Mouse (Mus musculus) MEL (cell line): ENCODE measurements around the gene Tcf7l2. TPM values are rescaled to one million over a fixed set of nuclear protein-coding genes. Genes with fewer than 3 reads are reported as not detected.

Source experiments
- DNase-seq: peaks from one replicate; pipeline ENCODE4 v3.0.0; 2011; ENCODE audit warnings: low read depth, low spot score
- H3K27ac ChIP-seq: 2 replicates; pipeline ENCODE4 v1.5.1; 2012; ENCODE audit warnings: low read depth, mild to moderate bottlenecking, control low read depth, low read length, moderate library complexity; ENCODE audit not compliant: control insufficient read depth
- H3K27me3 ChIP-seq, 2 experiments: fragments of 150-350 bp in 1 of 2; sonication (generic) in 1 of 2; 2 replicates each; pipeline ENCODE4 v1.6.1; 2012; ENCODE audit warnings: low read length in 2 of 2, mild to moderate bottlenecking in 2 of 2, improper control_type of control experiment in 1 of 2, moderate library complexity in 1 of 2; ENCODE audit not compliant: insufficient read depth in 2 of 2, control insufficient read depth in 1 of 2
- H3K36me3 ChIP-seq, 2 experiments: 2 replicates each; pipeline ENCODE4 v1.6.1; 2012 to 2014; ENCODE audit warnings: low read length in 2 of 2, improper control_type of control experiment in 1 of 2, inconsistent platforms in 1 of 2, mild to moderate bottlenecking in 1 of 2; ENCODE audit not compliant: insufficient read depth in 2 of 2, control insufficient read depth in 1 of 2
- H3K4me1 ChIP-seq, 2 experiments: fragments of 150-350 bp in 1 of 2; sonication (generic) in 1 of 2; 2 replicates each; pipeline ENCODE4 v1.6.1; 2012; ENCODE audit warnings: low read length in 2 of 2, improper control_type of control experiment in 1 of 2, mild to moderate bottlenecking in 1 of 2; ENCODE audit not compliant: insufficient read depth in 2 of 2, control insufficient read depth in 1 of 2
- H3K4me3 ChIP-seq, 2 experiments: fragments of 150-350 bp in 1 of 2; sonication (generic) in 1 of 2; 2 replicates each; pipeline ENCODE4 v1.5.1; 2012; ENCODE audit warnings: low read depth in 2 of 2, low read length in 2 of 2, mild to moderate bottlenecking in 2 of 2, moderate library complexity in 2 of 2, control low read depth in 1 of 2, improper control_type of control experiment in 1 of 2; ENCODE audit not compliant: control insufficient read depth in 1 of 2, insufficient read depth in 1 of 2
- H3K79me2 ChIP-seq: 2 replicates; pipeline ENCODE4 v1.6.1; 2012; ENCODE audit warnings: mild to moderate bottlenecking, low read length, moderate library complexity; ENCODE audit not compliant: control insufficient read depth, poor library complexity, insufficient read depth
- H3K9ac ChIP-seq: 2 replicates; pipeline ENCODE4 v1.6.1; 2012; ENCODE audit warnings: low read depth, mild to moderate bottlenecking, control low read depth, low read length, moderate library complexity; ENCODE audit not compliant: control insufficient read depth, poor library complexity, severe bottlenecking
- H3K9me3 ChIP-seq: fragments of 150-350 bp; sonication (generic); replicated peaks from 2 replicates; pipeline ENCODE4 v1.6.1; 2012; ENCODE audit warnings: mild to moderate bottlenecking, low read length, improper control_type of control experiment, moderate library complexity; ENCODE audit not compliant: insufficient read depth
- BHLHE40 ChIP-seq: IDR thresholded peaks from 2 replicates; pipeline ENCODE4 v1.6.1; 2012; ENCODE audit warnings: low read depth, mild to moderate bottlenecking, inconsistent platforms, low read length, improper control_type of control experiment, borderline replicate concordance
- CHD2 ChIP-seq: IDR thresholded peaks from 2 replicates; pipeline ENCODE4 v1.6.1; 2011; ENCODE audit warnings: low read length, improper control_type of control experiment
- E2F4 ChIP-seq: IDR thresholded peaks from 2 replicates; pipeline ENCODE4 v1.6.1; 2011; ENCODE audit warnings: low read depth, low read length, improper control_type of control experiment, borderline replicate concordance
- ELF1 ChIP-seq: IDR thresholded peaks from 2 replicates; pipeline ENCODE4 v1.6.1; 2014; ENCODE audit warnings: low read depth, mild to moderate bottlenecking, inconsistent platforms, low read length, improper control_type of control experiment, moderate library complexity
- EP300 ChIP-seq, 2 experiments: IDR thresholded peaks; 2 replicates each; pipeline ENCODE4 v1.6.1; 2011; ENCODE audit warnings: improper control_type of control experiment in 2 of 2, low read length in 2 of 2, low read depth in 1 of 2, mild to moderate bottlenecking in 1 of 2
- ETS1 ChIP-seq: IDR thresholded peaks from 2 replicates; pipeline ENCODE4 v1.6.1; 2012; ENCODE audit warnings: low read depth, mild to moderate bottlenecking, inconsistent platforms, low read length, improper control_type of control experiment, moderate library complexity
- GABPA ChIP-seq: IDR thresholded peaks from 2 replicates; pipeline ENCODE4 v1.6.1; 2012; ENCODE audit warnings: low read depth, mild to moderate bottlenecking, inconsistent platforms, low read length, improper control_type of control experiment, moderate library complexity
- GATA1 ChIP-seq: IDR thresholded peaks from 2 replicates; pipeline ENCODE4 v1.6.1; 2011; ENCODE audit warnings: low read depth, low read length, improper control_type of control experiment
- HCFC1 ChIP-seq: IDR thresholded peaks from 2 replicates; pipeline ENCODE4 v1.6.1; 2012; ENCODE audit warnings: low read depth, mild to moderate bottlenecking, inconsistent platforms, low read length, improper control_type of control experiment, moderate library complexity
- KAT2A ChIP-seq: conservative IDR thresholded peaks from 2 replicates; pipeline ENCODE4 v1.6.1; 2012; ENCODE audit warnings: low read depth, low read length, improper control_type of control experiment, inconsistent platforms
- NELFE ChIP-seq: IDR thresholded peaks from 2 replicates; pipeline ENCODE4 v1.6.1; 2011; ENCODE audit warnings: low read depth, low read length, improper control_type of control experiment
- POLR2AphosphoS2 ChIP-seq: IDR thresholded peaks from 2 replicates; pipeline ENCODE4 v1.6.1; 2011; ENCODE audit warnings: low read length, improper control_type of control experiment
- RCOR1 ChIP-seq: IDR thresholded peaks from 2 replicates; pipeline ENCODE4 v1.6.1; 2012; ENCODE audit warnings: low read depth, mild to moderate bottlenecking, inconsistent platforms, low read length, improper control_type of control experiment
- SIN3A ChIP-seq: IDR thresholded peaks from 2 replicates; pipeline ENCODE4 v1.6.1; 2012; ENCODE audit warnings: low read length, improper control_type of control experiment, inconsistent platforms
- TCF12 ChIP-seq: IDR thresholded peaks from 2 replicates; pipeline ENCODE4 v1.6.1; 2014; ENCODE audit warnings: low read depth, mild to moderate bottlenecking, inconsistent platforms, low read length, improper control_type of control experiment, moderate library complexity
- UBTF ChIP-seq: IDR thresholded peaks from 2 replicates; pipeline ENCODE4 v1.6.1; 2012; ENCODE audit warnings: low read depth, mild to moderate bottlenecking, inconsistent platforms, low read length, improper control_type of control experiment, moderate library complexity, borderline replicate concordance; ENCODE audit not compliant: insufficient read depth
- USF2 ChIP-seq, 2 experiments: IDR thresholded peaks; 2 replicates each; pipeline ENCODE4 v1.6.1; 2011 to 2012; ENCODE audit warnings: improper control_type of control experiment in 2 of 2, low read length in 2 of 2, borderline replicate concordance in 1 of 2, inconsistent platforms in 1 of 2, low read depth in 1 of 2, mild to moderate bottlenecking in 1 of 2; ENCODE audit not compliant: insufficient read depth in 1 of 2
- ZKSCAN1 ChIP-seq: IDR thresholded peaks from 2 replicates; pipeline ENCODE4 v1.6.1; 2012; ENCODE audit warnings: low read depth, mild to moderate bottlenecking, inconsistent platforms, low read length, improper control_type of control experiment, moderate library complexity
- ZNF384 ChIP-seq: IDR thresholded peaks from 2 replicates; pipeline ENCODE4 v1.6.1; 2012; ENCODE audit warnings: low read depth, mild to moderate bottlenecking, inconsistent platforms, low read length, improper control_type of control experiment
- polyA plus RNA-seq, 2 experiments: library from polyadenylated mRNA; stranded (reverse) in 1 of 2; unstranded in 1 of 2; fragments of >175 nt in 1 of 2; fragments of >200 nt in 1 of 2; gene quantifications; 2 replicates each; pipeline versions ENCODE4 v1.2.1 to v1.2.4; 2012; ENCODE audit warnings: low replicate concordance in 2 of 2, low read depth in 1 of 2; ENCODE audit not compliant: insufficient read length in 2 of 2, insufficient read depth in 1 of 2, missing spikeins in 1 of 2
- total RNA-seq: library from RNA; depleted of rRNA; stranded (reverse); fragments of 300-350 nt; gene quantifications from 2 replicates; pipeline ENCODE4 v1.2.3, GENCODE M21; 2012

Gene Tcf7l2
- total and polyA plus RNA-seq, 3 experiments, result 0.65 to 12.8 TPM; not detected in 1

DNA sequence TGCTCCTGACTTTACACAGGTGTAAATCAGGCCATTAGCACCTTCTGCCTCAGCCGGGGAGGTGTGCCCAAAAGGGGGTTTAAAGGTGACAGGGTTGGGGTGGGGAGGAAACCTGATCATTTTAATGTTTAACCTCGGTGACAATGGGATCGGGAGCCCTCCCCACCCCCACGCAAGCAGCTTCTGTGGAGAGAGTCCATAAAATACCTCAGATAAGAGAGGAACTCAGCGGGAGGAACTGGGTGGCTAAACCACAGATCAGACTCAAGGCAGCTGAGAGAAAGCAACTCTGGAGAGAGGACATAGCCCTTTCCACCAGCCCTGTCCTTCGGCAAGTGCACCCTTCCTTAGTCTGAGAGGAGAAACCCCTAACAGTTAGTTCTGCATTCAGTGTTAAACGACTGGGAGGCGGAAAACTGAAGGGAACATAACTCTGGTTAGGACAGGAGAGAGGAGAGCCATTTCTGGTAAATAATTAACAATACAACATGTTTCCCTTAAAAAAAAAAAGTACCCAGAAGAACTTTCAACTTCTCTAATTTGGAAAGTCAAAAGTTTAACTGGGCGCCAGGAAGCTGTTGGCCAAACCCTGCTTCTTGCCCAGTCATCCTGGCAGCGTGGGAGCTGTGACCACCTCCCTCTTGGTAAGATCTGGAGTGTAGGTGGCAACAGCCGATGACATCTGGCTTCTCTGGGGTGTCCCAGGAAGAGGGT, 40.9 kb upstream of the Tcf7l2 start (continued):
- peak; percentile 53 for TF ChIP-seq GATA1
- no peak for TF ChIP-seq UBTF
- TF ChIP-seq HCFC1, result no peak

DNA sequence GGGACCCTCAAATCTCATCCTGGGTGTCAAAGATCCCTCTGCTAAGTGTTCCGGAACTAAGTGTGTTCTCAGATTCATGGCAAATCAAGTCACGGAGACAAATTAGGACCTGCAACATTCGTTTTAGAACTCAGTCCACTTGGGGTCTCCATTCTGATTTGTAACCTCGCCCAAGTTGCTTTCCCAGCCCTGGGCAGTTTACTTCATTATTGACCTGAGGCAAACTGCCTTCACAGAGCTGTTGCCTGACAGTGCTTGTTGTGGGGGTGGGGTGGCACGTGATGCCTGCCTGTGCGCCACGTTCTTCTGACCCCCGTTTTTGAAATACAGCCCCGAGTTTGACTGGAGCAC, 40.4 kb upstream of the Tcf7l2 start:
- DNase-seq, result no peak
- H3K4me3 ChIP-seq, result no peak overlapping the region
- peaks cover 0 to 3% of the 10 kb centered on the region in 2 experiments; a peak in 2 of 4 replicates for H3K27me3 ChIP-seq
- TF ChIP-seq KAT2A (no peak), UBTF (no peak), ETS1 (no peak), ELF1 (no peak), CHD2 (no peak), RCOR1 (no peak), TCF12 (no peak), ZKSCAN1 (no peak), NELFE (no peak), GABPA (no peak), HCFC1 (no peak), E2F4 (no peak), GATA1 (no peak), EP300 (IDR thresholded peaks at IDR 0.05; ENCODE audit: low read depth in 1 of 2, low read length in 2 of 2) (no peak), SIN3A (no peak), ZNF384 (no peak), POLR2AphosphoS2 (no peak), BHLHE40 (no peak), USF2 (IDR thresholded peaks at IDR 0.05; ENCODE audit: borderline replicate concordance in 1 of 2, insufficient read depth in 1 of 2, low read depth in 1 of 2, low read length in 2 of 2) (no peak)
- H3K4me1 ChIP-seq, result peaks cover 0 to 9% of the 10 kb centered on the region in 2 experiments; a peak in 2 of 4 replicates
- 0 out of 4 replicates have a peak, but pooled peaks cover 0 to 2% of the 10 kb centered on the region in 2 experiments for H3K36me3 ChIP-seq
- H3K27ac ChIP-seq, result no peak overlapping the region
- no peaks in the 10 kb centered on the region for H3K79me2 ChIP-seq
- no peak overlapping the region for H3K9ac ChIP-seq
- no peaks in the 10 kb centered on the region for H3K9me3 ChIP-seq
